Mouse (Mus musculus) stomach, embryonic 16.5 days (tissue): ENCODE results near the gene Kalrn. TPM values are rescaled to one million over a fixed set of nuclear protein-coding genes. Genes with fewer than 3 reads are reported as not detected.

Experiments used
- ATAC-seq: fragments of 200-750 bp; cut with Nextera tagmentation; 2 replicates; pipeline ENCODE4 v1.8.0; 2017; ENCODE audit warnings: moderate number of reproducible peaks, moderate TSS enrichment; ENCODE audit not compliant: insufficient read depth, low FRiP score
- H3K27ac ChIP-seq: fragments of 300-500 bp; sonication (generic); 2 replicates; pipeline ENCODE4 v1.5.1; 2014; ENCODE audit warnings: low read length
- H3K27me3 ChIP-seq: fragments of 300-500 bp; sonication (generic); 2 replicates; pipeline ENCODE4 v1.6.1; 2014; ENCODE audit warnings: low read length, control low read depth, mixed read lengths; ENCODE audit not compliant: control insufficient read depth, insufficient read depth
- H3K36me3 ChIP-seq: fragments of 300-500 bp; sonication (generic); 2 replicates; pipeline ENCODE4 v1.6.1; 2014; ENCODE audit warnings: low read length; ENCODE audit not compliant: control insufficient read depth, insufficient read depth
- H3K4me1 ChIP-seq: fragments of 300-500 bp; sonication (generic); 2 replicates; pipeline ENCODE4 v1.6.1; 2014; ENCODE audit warnings: low read length, control low read depth, mixed read lengths; ENCODE audit not compliant: control insufficient read depth, insufficient read depth
- H3K4me2 ChIP-seq: fragments of 300-500 bp; sonication (generic); 2 replicates; pipeline ENCODE4 v1.6.1; 2014; ENCODE audit warnings: low read depth, low read length, mixed read lengths
- H3K4me3 ChIP-seq: fragments of 300-500 bp; sonication (generic); replicated peaks from 2 replicates; pipeline ENCODE4 v1.5.1; 2014; ENCODE audit warnings: mild to moderate bottlenecking, low read length
- H3K9ac ChIP-seq: fragments of 300-500 bp; sonication (generic); 2 replicates; pipeline ENCODE4 v1.6.1; 2014; ENCODE audit warnings: low read length
- H3K9me3 ChIP-seq: fragments of 300-500 bp; sonication (generic); replicated peaks from 2 replicates; pipeline ENCODE4 v1.6.1; 2016; ENCODE audit warnings: low read length, control low read depth; ENCODE audit not compliant: control insufficient read depth
- WGBS: fragments of 180-500 bp; shearing (Covaris S2); extraction: QIAGEN DNeasy Blood & Tissue Kit; methylation state at CpG from one replicate; pipeline ENCODE4 v1.1.7; 2014; 5-methylcytosine and 5-hydroxymethylcytosine counted together
- polyA plus RNA-seq: library from polyadenylated mRNA; unstranded; fragments of >200 nt; fragmentation: Nextera tagmentation; extraction: Ambion mirVana; gene quantifications from 2 replicates; pipeline ENCODE4 v1.2.1, GENCODE M21; 2015

Gene Kalrn
- polyA plus RNA-seq, 1 experiment from 2014 or later: 22.7 TPM

DNA sequence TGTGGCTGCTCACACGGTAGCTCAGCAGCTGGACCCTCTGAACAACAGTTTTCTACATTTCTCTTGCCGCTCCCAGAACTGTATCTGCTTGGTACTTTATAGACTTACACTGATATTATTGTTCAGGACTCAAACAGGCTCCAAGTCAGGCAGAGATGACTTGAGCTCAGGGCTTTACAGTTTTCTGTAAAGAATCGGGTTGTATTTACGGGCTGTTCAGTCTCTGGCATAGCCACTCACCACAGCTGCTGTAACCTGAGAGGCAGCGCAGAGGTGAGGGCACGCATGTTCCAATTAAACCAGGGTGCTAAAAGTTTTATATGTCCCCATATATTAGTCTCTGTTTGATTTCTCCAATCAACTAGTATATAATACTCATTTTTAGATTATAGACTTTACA, 373.8 kb downstream of the Kalrn start:
- 78% methylated on average over 6 of the region's 6 CpGs for WGBS
- Histone ChIP-seq H3K27me3 (no peaks in the 10 kb centered on the region), H3K36me3 (no peaks in the 10 kb centered on the region), H3K4me1 (no peaks in the 10 kb centered on the region), H3K27ac (no peak overlapping the region), H3K9ac (no peak overlapping the region), H3K4me3 (no peak overlapping the region), H3K4me2 (no peak overlapping the region), H3K9me3 (no peaks in the 10 kb centered on the region)
- ATAC-seq: no peak

DNA sequence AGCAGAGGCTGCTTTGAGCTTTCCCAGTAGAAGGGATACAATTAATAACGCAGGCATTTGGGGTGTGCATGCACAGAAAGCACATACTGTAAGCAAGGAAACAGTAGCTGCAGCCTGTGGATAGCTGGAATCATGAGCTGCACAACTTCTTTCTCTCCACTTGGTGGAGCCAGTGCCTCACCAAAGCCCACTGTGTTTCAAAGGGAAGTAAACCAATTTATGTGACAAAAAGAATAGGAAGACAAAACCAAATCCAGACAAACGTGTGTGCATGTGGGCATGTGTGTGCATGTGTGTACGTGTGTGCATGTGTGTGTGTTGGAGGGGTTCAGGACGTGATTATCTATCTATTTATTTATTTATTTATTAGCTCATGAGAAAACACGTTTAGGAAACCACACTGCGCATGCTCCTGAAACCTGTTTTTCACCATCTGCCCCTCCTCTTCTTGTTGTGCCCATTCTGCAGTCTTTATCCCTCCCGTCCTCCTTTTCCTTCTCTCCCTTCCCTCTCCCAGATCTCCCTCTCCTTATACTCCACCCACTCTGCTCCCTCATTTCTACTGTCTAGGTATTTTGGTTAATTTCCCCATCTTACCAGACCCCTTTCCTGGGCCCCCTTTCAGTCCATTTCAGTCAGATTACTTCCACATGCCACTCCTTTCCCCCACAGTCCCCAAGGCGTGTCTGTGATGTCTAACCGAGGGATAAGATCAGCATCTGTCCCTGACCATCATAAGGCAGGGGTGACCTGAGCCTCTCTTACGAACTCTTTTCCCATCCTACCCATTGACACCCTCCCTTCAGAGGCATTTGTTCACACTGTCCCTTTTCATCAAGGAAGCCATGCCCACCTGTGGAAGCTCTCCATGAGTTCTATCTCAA, 380.1 kb downstream of the Kalrn start:
- ATAC-seq: no peak
- no peaks in the 10 kb centered on the region for H3K4me1 ChIP-seq
- H3K36me3 ChIP-seq: no peaks in the 10 kb centered on the region
- H3K27ac ChIP-seq: no peak overlapping the region
- no peak overlapping the region for H3K4me2 ChIP-seq
- no peak overlapping the region for H3K9ac ChIP-seq
- no peaks in the 10 kb centered on the region for H3K27me3 ChIP-seq
- H3K4me3 ChIP-seq: no peak overlapping the region
- WGBS: 47% methylated on average over 10 of the region's 10 CpGs
- no peaks in the 10 kb centered on the region for H3K9me3 ChIP-seq

DNA sequence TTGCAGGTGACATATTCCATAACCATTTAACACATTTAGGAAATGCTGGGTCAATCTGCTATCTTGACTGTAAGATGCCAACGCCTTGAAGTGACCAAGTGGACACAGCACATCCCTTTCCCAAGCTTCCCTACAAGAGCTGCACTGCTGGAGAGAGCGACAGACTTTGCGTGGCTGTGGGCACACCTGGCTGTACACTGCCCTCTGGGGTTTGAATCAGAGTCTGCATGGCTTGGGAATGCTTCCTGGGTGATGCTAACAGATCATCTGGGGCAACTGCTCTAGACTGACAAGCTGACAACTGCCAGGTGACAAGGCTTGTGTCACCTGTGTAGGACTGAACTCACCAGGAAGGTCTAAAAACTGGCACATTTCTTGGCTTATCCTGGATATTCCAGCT, 388.6 kb downstream of the Kalrn start:
- H3K4me1 ChIP-seq: no peaks in the 10 kb centered on the region
- no peak overlapping the region for H3K4me3 ChIP-seq
- WGBS: 75% methylated on average over 3 of the region's 3 CpGs
- no peak overlapping the region for H3K9ac ChIP-seq
- H3K27ac ChIP-seq: no peak overlapping the region
- H3K4me2 ChIP-seq: no peak overlapping the region
- no peaks in the 10 kb centered on the region for H3K9me3 ChIP-seq
- no peaks in the 10 kb centered on the region for H3K27me3 ChIP-seq
- no peaks in the 10 kb centered on the region for H3K36me3 ChIP-seq
- ATAC-seq: no peak

DNA sequence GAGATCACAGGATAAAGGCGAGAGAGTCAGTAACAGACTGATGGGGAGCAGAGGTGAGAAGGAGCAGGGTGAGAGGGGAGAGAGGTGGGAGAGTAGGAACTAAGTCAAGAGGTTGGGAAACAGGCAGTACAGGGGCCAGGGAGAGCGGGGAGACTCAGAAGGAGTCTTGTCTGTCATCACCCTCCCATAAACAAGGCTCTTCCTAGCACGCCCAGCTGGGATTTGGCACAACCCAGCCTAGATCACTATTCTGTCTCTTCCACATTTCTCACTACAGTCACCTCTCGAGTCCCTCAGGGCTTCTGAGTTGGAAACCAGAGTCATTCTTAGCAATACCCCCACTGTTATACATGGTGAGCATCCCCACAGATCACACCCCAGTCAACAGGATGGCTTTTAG, 390.1 kb downstream of the Kalrn start:
- no peak overlapping the region for H3K27ac ChIP-seq
- 82% methylated on average over 4 of the region's 4 CpGs for WGBS
- no peaks in the 10 kb centered on the region for H3K9me3 ChIP-seq
- H3K4me3 ChIP-seq: no peak overlapping the region
- no peaks in the 10 kb centered on the region for H3K36me3 ChIP-seq
- no peaks in the 10 kb centered on the region for H3K27me3 ChIP-seq
- no peak overlapping the region for H3K9ac ChIP-seq
- ATAC-seq: no peak
- no peak overlapping the region for H3K4me2 ChIP-seq
- H3K4me1 ChIP-seq: no peaks in the 10 kb centered on the region

DNA sequence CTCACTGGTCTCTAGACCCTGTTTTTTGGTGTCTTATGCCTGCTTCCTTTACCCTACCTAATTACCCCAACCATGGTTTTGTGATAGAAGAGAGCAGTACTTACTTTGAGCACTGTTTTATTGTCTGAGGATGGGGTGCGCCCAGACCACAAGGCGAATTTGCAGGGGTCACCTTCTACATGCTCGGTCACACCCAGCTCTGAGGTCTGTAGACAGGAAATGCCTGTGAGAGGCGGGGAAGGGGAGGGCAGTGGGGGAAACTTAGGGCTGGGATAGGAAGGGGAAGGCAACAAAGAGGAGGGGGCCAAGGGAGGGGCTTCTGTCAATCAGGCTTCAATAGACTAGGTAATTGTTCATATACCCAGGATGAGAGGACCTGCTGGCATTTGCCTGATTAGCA, 397.7 kb downstream of the Kalrn start:
- Histone ChIP-seq H3K4me2 (no peak overlapping the region), H3K4me3 (no peak overlapping the region), H3K4me1 (no peaks in the 10 kb centered on the region), H3K27ac (no peak overlapping the region), H3K9me3 (no peaks in the 10 kb centered on the region), H3K36me3 (no peaks in the 10 kb centered on the region), H3K9ac (no peak overlapping the region), H3K27me3 (no peaks in the 10 kb centered on the region)
- ATAC-seq: no peak
- WGBS: 91% methylated on average over 4 of the region's 4 CpGs

DNA sequence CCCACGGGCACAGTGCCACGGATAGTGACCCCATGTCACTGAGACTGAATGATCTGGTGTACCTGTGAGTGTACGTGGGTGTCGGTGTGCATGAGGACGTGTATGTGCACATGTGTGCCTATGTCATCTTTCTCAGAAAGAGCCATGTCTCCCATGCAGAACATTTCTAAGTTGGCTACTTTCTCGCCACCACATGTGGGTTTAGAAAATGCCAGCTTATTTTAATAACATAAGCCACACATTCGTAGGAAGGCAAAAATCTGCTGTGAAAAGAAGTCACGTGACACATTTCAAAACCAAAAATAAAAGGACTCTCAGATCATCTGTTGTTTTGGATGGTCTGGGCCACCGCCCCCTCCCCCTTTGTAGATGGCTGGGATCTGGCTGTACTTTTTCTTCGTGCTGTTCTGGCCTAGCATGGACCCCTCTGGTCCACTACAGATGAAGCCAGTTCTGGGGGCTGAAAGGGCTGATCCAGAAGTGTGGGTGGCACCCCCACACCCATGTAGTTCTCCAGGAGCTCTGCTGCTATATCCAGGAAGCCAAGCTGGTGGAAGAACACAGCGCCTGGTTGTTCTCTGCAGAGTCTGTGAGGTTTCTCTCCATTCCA, 400.7 kb downstream of the Kalrn start:
- H3K27ac ChIP-seq: no peak overlapping the region
- H3K4me1 ChIP-seq: no peaks in the 10 kb centered on the region
- no peak overlapping the region for H3K9ac ChIP-seq
- ATAC-seq: no peak
- H3K9me3 ChIP-seq: no peaks in the 10 kb centered on the region
- no peak overlapping the region for H3K4me2 ChIP-seq
- no peaks in the 10 kb centered on the region for H3K27me3 ChIP-seq
- H3K4me3 ChIP-seq: no peak overlapping the region
- H3K36me3 ChIP-seq: no peaks in the 10 kb centered on the region
- whole genome bisulfite sequencing: 92% methylated on average over 11 of the region's 11 CpGs

DNA sequence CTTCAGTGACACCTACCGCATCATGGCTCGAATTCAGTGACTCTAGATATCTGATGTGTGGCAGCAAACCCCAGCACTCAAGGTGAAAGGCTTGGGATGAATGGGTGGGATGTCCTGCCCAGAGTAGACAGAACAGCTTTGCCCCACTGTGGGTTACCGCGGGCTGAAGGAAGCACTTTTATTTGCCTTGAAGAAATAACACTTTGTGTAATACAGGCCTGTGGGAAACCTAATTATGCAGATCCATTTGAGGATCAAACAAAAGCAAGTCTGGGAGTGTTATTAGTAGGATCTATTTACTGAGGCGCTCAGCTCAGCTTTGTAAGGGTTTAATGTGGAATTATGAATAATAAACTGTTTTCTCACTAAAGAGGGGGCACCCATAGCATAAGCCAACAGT, 406.3 kb downstream of the Kalrn start:
- no peaks in the 10 kb centered on the region for H3K9me3 ChIP-seq
- H3K4me1 ChIP-seq: no peaks in the 10 kb centered on the region
- WGBS: 86% methylated on average over 5 of the region's 5 CpGs
- ATAC-seq: no peak
- H3K9ac ChIP-seq: no peak overlapping the region
- no peak overlapping the region for H3K4me3 ChIP-seq
- H3K27ac ChIP-seq: no peak overlapping the region
- H3K36me3 ChIP-seq: no peaks in the 10 kb centered on the region
- H3K27me3 ChIP-seq: no peaks in the 10 kb centered on the region
- no peak overlapping the region for H3K4me2 ChIP-seq

DNA sequence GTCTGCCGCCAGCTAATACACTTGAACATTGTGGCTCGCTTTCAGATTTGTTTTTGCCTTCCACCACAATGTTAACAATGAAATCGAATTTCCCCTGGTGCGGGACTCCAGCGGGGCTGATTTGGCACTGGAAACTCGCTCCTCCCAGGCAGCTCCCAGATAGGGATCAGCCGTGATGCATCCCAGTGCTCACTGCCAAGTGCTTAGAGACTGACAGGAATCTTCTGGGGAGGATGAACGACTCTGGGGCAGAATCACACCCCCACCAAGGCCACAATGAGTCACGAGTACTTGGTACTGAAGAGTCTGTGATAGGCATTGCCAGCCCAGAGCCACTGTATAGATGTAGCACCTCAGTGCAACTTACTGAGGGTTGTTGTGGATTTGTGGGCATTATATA, 410.2 kb downstream of the Kalrn start:
- H3K4me3 ChIP-seq: no peak overlapping the region
- 62% methylated on average over 9 of the region's 9 CpGs for WGBS
- no peaks in the 10 kb centered on the region for H3K9me3 ChIP-seq
- H3K4me2 ChIP-seq: no peak overlapping the region
- no peaks in the 10 kb centered on the region for H3K36me3 ChIP-seq
- no peak overlapping the region for H3K27ac ChIP-seq
- no peak for ATAC-seq
- H3K9ac ChIP-seq: no peak overlapping the region
- H3K27me3 ChIP-seq: no peaks in the 10 kb centered on the region
- no peaks in the 10 kb centered on the region for H3K4me1 ChIP-seq

DNA sequence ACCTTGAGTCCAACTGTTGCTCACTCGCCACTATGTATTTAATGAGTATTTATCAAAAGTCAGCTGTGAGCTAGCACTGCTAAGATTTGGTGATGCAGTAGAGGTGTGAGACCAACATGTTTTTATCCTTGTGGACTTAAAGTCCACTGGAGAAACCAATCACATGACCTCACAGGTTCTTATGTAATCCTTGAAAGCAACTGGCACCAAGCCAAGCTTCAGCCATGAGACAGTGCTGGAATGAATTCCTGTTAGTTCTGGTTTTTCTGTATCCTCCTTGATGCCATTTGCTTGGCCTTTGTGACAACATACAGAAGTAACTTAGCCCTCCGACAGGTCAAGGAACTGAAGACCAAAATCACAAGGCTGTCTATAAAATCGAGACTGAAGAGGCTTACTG, 413.8 kb downstream of the Kalrn start:
- Histone ChIP-seq H3K9ac (no peak overlapping the region), H3K4me2 (no peak overlapping the region), H3K4me3 (no peak overlapping the region), H3K36me3 (no peaks in the 10 kb centered on the region), H3K4me1 (no peaks in the 10 kb centered on the region), H3K27me3 (no peaks in the 10 kb centered on the region), H3K27ac (no peak overlapping the region), H3K9me3 (no peaks in the 10 kb centered on the region)
- ATAC-seq: no peak
- WGBS: 87% methylated on average over 3 of the region's 3 CpGs
